Mouse (Mus musculus): ENCODE measurements around the gene Unc13d.

Gene Unc13d

DNA sequence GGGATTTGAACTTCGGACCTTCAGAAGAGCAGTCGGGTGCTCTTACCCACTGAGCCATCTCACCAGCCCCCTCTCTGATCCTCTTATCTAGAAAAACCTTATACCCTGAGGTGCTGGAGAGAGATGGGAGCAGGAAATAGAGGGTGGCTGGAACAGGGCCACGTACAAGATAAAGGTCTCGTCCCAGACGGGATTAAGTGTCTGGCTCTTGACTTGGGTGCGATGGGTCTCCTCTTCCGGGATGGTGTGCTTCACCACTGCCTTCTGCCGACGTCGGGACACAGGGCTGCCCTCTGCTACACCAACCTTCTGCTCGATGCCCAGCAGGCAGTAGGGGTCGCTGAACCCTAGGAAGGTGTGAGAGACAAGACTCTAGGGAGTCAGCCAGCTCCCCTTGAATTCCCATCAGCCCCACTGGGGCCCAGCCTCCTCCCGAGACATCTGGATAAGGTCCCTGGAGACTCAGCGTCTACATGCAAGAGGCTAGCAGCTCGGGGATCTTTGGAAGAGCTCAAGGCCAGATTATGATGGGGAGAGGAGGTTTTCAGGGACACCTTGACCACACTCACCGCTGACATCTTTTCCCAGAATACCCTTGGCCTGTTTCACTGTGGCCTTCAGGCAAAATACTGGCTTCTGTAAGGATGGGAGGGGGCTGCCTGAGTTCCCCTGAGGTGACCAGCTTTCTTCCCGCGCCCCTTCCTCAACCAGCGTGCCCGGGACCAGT, 2.1 kb downstream of the Unc13d start:
- DNase-seq = no peak

DNA sequence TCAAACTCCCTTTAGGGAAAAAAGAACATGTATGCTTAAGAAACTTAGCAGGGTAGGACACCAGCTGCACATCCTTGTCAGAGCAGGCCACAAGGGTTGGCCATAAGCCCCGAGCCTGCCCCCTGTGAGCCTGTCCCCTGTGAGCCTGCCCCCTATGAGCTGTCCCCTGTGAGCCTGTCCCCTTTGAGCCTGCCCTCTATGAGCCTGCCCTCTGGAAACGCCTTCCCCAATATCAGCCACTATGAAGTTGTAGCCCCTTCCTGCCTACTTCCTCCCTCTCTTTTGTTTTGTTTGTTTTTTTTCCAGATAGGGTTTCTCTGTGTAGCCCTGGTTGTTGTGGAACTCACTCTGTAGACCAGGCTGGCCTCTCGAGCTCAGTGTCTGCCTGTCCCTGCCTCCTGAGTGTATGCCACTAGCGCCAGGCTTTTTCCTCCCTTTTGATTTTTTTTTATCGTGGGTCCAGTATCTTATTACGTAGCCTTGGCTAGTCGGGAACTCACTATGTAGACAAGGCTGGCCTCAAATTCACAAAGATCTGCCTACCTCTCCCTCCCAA, 3.2 kb downstream of the Unc13d start:
- no peak for DNase-seq

DNA sequence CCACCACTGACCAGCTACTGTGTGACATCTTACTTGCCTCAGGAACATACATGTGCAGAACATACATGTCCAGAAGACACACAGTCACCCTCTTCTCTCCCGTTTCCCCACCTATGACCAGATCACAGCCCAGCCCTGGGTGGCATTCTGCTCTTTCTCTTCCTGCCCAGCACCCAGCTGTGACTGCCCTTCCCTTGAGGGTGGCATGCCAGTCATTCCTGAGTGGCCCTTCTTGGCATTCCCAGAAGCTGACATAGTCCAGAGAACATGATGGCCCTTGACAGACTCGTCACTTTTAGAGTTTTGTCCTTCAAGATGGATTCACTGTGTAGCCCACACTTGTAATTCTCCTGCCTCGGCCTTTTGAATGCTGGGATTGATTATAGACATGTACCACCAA, 5.2 kb downstream of the Unc13d start:
- peak; percentile 76 to 82 for DNase-seq

DNA sequence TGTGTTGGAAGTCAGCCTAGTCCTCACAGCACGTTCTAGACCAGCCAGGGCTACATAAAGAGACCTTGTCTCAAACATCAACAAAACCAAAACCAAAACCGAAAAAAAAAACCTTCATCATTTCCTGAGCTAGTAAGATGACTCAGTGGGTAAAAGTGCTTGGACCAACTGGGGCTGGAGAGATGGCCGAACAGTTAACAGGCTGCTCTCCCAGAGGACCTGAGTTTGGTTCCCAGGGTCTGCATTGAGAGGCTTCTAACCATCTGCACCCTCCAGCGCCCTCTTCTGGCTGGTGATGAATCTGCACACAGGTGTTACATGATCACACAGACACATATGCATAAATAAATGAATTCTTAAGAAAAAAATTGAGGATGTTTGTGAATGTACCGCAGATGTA, 6.3 kb downstream of the Unc13d start:
- DNase-seq = no peak

DNA sequence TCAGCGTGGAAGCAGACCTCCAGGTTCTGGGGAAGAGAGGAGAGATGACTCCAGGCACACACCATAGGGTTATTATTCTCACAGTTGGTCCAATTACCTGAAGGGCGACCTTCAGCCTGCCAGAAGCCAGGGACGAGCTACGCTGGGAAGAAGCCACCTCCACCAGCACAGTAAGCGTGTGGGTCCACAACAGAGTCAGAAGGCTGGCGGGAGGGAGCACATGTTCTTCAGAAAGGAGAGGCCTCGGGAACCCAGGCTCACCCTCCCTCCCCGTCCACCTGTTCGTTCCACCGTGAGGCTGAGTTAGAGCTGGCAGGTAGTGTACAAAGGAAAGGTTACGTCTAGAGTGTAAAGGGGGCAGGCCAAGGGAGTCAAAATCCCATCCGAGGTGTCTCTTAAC, 12.4 kb downstream of the Unc13d start:
- no peak for DNase-seq

DNA sequence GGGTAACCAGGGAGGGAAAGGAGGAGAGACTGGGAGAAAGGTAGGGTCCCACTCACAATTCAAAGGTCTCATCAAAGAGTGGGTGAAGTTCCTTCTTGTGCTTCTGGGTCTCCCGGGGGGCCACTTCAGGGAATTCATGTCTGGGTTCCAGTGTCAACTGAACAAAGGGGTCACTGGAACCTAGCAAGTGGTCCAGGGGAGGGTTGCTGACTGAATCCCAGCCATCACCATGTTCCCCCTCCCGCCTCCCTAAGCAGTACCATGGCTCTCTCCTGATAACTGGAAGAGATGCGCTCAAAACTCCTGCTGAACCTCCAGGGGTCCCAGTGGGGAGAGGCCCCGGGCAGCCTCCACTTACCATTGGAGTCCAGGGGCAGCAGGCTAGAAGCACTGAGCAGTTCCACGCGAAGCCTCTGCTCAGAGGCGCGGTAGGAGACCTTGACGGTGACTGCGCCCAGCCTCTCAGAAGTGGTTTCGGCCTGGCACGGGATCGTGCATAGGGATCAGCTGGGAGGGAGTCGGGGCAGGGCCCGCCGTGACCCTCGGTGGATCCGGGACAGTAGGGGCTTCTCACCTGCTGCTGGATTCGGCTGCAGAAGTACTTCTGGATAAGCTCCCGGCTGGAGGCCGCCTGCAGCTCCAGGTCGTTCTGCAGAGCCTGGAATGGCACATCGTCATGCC, 13.4 kb downstream of the Unc13d start:
- DNase-seq = no peak

DNA sequence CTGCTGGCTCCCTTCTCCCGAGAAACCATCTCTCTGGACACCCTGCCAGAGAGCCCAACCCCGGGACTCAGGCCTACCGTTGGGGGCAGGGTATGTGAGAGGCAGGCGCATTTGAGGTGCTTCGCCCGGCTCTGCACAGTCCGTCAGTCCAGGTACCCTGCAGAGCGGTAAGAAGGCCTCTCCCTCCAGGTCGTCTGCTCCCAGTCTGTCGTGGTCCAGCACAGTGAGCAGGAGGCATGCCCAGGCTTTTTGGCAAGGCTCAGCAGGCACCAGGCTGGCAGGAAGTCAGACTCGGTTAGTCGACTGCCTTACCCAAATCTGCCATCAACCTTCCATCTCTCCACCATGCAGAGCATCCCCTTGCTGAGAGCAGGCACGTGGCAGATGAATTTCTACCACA, 14.2 kb downstream of the Unc13d start:
- DNase-seq = no peak

DNA sequence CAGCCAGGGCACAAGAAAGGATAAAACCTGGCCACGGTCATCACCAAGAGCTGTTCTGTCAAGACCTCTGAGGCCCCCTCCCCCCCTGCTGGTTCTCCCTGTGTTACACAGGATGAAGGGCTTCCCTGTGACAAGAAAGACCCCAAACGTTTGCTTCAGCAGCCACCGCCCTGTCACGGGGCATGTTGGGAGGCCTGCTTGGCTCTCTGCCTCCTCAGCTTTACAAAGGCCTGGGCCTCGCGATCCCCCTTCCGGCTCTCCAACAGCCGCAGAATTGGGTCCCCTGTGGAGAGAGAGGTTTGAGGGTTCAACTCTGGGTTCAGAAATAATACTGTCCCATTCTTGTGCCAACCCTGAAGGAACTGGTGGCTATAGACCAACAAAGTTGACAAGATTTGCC, 15.2 kb downstream of the Unc13d start:
- DNase-seq = no peak

DNA sequence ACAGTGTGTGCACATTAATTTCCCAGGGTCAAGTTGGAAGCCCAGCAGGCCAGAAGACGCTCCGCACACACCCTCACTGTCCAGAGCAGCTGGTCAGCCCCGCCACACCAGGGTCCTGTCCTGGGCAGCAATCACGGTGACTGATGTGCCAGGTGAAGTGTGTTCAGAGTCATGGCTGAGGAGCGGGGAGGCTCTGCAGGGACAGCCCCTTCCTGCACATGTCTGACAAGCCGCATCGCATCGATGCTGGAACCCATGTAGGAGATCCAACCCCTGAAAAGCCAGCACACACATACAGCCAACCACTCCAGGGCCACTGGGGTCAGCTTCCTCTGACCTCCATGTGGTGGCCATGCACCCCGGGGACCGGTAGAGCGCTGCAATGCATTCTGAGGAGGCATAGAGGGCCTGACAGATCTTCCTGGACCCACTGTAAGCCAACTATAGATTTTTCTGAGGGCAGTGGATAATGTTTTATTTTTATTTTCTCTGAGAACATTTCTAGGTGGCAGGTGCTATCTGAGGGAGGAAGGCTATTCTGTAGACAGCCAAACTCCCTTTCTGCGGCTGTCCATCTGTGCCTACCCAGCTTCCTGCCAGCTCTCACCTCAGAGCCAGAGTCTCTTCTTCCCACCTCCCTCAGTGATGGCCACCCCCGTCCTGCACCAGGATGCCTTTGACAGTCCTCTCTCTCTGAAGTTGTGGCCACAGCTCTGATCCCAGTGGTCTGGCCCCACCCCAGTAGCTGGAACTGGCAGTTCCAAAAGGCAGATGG, 15.9 kb downstream of the Unc13d start:
- DNase-seq = no peak

DNA sequence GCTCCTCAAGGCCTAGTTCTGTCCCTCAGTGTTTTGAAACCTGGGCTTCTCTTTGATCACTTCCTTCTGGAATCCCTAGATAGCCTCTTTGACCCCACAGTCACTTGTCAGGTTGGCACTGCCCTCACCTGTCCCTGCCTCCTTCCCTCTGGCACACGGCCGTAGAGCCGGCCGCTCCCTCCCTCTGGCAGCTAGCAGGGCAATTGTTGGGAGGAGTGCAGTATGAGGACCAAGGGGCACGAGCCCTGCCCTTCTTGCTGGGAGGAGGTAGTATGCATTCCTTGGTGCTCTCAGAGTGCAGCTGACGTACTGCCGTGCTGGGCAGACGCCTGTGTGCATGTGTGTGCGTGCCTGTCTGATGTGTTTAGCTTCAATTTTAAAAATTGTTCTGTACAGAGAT, 17.2 kb downstream of the Unc13d start:
- peak; percentile 87 to 91 for DNase-seq

DNA sequence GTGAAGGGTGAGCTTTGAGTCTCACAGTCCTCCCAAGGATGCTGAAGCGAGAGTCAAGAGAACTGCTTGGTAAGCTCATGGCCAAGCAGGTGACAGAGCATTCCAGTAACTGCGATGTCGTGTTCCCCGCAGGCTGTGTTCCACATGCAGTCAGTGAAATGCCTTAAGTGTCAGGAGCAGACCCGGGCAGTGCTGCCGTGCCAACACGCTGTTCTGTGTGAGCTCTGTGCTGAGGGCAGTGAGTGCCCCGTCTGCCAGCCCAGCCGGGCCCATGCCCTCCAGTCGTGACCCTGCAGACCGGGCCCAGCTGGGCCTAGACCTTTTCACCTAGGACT, 18.1 kb downstream of the Unc13d start:
- no peak for DNase-seq

DNA sequence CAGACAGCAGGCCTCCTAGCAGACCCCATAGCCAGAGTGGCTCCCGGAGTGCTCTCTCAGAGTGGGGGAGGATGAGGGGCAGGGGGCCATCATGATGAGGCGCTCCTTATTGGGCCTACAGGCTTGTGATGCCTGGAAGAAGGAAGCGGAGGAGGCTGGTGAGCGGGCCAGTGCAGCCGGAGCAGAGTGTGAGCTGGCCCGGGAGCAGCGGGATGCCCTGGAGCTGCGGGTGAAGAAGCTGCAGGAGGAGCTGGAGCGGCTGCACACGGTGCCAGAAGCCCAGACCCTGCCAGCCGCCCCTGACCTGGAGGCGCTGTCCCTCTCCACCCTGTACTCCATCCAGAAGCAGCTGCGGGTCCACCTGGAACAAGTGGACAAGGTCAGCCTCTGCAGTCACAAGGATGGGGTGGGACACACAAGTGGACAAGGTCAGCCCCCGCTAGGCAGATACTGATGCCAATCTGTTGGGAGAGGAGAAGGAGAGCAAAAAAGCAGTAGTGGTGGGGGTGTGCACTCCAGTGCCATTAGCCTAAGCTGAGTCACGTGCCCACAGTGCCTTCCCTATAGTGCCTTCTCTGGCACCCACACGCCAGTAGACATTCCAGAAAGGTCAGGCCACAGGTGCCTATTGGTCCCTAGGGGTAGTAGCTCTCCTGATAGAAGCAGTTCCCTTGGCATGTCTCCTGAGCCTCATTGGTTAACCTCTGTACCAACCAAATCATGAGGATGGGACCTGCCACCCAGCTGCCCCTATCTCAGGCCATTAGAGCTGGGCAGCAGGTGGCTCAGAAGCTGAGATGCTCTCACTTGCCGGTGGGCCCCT, 18.7 kb downstream of the Unc13d start:
- no peak for DNase-seq

DNA sequence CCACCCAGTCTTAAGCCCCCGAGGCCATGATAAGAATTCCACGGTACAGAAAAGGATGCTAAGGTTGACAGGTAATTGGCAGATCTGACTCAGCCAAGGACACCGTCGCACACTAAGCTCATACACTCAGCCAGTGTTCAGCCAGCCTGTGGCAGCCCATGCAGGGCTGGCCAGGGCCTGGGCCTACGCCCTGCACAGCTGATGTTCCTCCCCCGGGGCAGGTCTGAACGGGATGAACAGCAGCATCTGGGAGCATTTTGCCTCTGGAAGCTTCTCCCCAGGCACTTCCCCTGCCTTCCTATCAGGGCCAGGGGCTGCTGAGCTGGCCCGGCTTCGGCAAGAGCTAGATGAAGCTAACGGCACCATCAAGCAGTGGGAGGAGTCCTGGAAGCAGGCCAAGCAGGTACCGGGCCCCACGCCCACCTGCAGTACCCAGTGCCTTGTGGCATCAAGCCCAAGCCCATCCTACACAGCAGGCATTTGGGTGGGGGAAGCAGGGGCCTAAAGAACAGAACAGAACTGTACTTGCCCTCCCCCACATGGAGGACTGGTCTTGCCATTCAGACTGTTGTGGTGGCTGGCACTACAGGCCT, 19.6 kb downstream of the Unc13d start:
- no peak for DNase-seq

DNA sequence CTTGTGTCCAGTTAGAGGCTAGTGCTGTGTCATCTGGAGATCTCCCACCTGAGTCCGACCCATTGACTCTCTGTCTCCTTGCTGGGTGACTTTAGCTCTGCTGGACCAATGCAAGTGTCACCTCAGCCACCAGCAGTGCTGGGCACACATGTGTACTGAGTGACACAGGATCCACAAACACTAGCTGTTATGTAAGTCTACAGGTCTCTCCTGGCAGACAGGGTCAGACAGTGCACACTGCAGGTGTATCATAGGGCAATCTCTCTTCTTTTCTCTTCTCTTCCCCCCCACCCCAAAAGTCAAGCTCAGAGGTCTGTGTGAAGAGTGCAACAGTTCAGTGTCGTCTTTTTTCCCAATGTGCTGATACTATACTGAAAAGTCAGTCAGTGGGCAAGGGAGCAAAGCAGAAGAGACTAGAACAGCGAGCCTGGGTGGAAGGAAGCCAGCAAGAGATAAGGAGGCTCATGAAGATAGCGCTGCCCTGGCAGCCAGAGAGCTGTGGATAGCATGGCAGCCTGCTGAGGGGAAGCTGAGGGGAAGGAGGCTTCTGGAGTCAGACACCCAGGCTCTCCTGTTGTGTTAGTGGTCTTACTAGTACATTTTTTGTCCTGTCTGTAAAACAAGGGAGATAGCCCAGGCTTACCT, 20.4 kb downstream of the Unc13d start:
- DNase-seq = no peak

DNA sequence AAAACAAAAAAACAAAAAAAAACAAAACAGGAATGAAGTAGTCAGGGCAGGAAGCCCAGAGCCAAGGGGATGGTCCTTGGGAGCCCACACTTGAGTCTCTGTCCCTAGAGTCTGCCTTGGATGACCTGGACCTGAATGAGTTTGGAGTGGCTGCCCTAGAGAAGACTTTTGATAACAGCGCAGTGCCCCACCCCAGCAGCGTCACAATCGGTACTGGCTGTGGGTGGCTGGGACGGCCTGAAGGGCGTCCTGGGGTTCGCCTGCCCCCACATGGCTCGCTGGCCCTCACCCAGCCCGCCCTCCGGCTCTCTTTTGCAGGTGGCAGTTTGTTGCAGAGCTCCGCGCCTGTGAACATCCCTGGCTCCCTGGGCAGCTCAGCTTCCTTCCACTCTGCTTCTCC, 21.9 kb downstream of the Unc13d start:
- no peak for DNase-seq

DNA sequence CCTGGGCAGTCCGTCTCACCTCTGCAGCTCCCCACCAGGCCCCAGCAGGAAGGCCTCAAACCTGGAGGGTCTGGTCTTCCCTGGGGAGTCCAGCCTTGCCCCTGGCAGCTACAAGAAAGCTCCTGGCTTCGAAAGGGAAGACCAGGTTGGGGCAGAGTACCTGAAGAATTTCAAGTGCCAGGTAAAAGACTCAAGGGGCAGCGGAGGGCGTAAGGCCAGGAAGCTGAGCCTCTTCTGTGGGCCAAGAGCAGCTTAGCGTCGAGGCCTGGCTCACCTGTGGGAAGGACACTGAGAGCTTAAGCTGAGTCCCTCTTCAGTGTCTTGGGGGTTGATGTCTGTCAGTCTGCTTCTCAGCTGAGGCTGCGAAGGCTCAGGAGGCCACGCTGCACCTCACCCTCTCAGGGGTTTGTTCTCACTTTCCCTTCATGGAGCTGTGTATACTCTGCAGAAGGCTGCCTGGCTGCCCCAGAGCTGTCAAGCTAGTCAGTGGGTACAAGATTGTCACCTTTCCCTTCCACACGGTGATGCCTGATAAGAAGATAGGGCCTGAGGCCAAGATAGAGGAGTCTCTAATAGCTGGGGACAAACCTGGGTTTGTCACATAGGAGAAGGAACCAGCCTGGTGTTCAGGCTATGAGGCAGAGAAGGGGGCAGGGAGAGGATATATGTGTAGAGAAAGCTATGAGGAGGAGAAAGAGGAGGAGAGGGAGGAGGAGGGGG, 24.1 kb downstream of the Unc13d start:
- DNase-seq = peak; percentile 84

DNA sequence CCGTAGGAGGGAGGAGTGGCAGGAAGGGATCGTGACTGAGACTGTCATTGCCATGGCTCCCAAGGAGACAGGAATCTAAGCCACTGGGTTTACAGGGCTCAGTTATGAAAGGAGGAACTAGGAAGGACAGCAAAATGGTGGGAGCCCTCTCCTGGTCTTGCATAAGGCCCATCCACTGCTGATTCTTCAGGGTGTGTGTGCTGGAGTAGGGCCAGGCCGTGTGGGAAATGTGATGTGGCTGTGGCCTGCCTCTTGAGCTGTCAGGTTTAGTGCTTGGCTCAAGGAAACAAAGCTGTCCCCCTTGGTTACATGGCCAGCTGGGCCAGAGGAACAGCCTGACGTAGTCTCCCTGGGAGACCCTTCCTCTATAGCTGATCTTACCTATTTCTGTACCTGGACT, 27.6 kb downstream of the Unc13d start:
- DNase-seq = peak; percentile 47 to 72

DNA sequence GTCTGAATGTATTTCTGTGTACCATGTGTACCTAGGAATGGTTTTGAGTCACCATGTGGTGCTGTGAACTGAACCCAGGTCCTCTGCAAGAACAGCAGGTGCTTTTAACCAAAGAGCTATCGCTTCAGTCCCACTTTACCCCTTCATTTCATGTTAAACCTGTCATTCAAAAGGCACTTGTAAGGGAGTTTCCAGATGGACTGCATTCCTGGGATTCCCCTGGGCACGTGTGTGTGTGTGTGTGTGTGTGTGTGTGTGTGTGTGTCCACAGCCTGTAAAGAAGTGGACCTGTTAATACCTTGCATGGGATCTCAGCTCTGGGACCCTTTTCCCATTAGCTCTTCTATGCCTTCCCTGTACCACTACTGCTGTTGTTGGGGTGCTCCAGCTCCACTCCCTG, 28.2 kb downstream of the Unc13d start:
- DNase-seq = peak; percentile 42 to 46

DNA sequence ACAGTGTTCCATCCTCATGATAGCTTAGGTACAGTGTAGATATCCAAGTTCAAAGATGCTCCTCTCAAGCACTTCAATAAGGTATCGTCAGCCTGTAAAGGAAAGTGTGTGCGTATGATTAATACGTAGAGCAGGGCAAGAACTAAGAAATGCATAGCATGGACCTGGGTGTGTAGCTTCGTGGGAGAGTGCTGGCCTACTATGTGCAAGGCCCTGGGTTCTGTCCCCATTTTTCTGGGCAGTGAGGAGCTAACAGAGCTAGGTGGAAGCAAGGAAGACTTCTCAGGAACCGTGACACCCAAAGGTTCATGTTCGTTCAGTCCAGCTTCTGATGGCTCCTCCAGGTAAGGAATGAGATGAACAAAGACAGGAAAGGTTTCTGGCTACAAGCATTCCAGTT, 32.6 kb downstream of the Unc13d start:
- DNase-seq = no peak

DNA sequence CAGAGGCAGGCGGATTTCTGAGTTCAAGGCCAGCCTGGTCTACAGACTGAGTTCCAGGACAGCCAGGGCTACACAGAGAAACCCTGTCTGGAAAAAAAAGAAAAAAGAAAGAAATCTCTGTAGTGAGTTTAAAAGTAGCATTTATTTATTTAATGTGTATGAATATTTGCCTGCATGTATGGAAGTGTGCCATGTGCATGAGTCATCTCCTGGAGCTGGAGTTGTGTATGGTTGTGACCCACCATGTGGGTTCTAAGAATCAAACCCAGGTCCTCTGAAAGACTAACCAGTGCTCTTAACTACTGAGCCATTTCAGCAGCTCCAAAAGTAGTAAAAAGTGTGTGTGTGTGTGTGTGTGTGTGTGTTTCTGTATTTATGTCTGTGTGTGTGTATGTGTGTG, 34.5 kb downstream of the Unc13d start:
- no peak for DNase-seq

Data from lung, adult 18-20 months (tissue).